Mouse (Mus musculus) CD8-positive naive resting alpha-beta T cell, adult 2 months (primary cell): ENCODE data around the gene Ubap2l.

ENCODE experiments used
- DNase-seq, 2 experiments: peaks; one replicate each; pipeline ENCODE4 v3.0.0; 2022; ENCODE audit warnings: low read depth in 2 of 2, low spot score in 2 of 2

Ubap2l gene

GRCm38 (mm10) chr3:90052351-90053241 is at the start of gene Ubap2l:
Gene Ubap2l, minus strand, starts transcription at chr3:90052628.
- DNase-seq, result peak; percentile 86 to 87

GRCm38 (mm10) chr3:90101673-90102072 is 49.2 kb upstream of the Ubap2l start:
- no peak for DNase-seq

GRCm38 (mm10) chr3:90101010-90101409 is 48.6 kb upstream of the Ubap2l start:
- DNase-seq, result no peak

- DNase-seq, result no peak
Observed at GRCm38 (mm10) chr3:90097928-90098327, 45.5 kb upstream of the Ubap2l start.

GRCm38 (mm10) chr3:90094453-90094852 is 42.0 kb upstream of the Ubap2l start:
- no peak for DNase-seq

- DNase-seq, result no peak
Observed at GRCm38 (mm10) chr3:90090892-90091291, 38.5 kb upstream of the Ubap2l start.

- no peak for DNase-seq
Observed at GRCm38 (mm10) chr3:90088617-90089016, 36.2 kb upstream of the Ubap2l start.

GRCm38 (mm10) chr3:90086068-90086467 is 33.6 kb upstream of the Ubap2l start:
- no peak for DNase-seq

GRCm38 (mm10) chr3:90085281-90085680 is 32.9 kb upstream of the Ubap2l start:
- no peak for DNase-seq

- DNase-seq, result no peak
Observed at GRCm38 (mm10) chr3:90084790-90085189, 32.4 kb upstream of the Ubap2l start.

- no peak for DNase-seq
Observed at GRCm38 (mm10) chr3:90083698-90084324, 31.4 kb upstream of the Ubap2l start.

GRCm38 (mm10) chr3:90083034-90083433 is 30.6 kb upstream of the Ubap2l start:
- DNase-seq, result no peak

GRCm38 (mm10) chr3:90081365-90082240 is 29.2 kb upstream of the Ubap2l start:
- DNase-seq, result no peak

GRCm38 (mm10) chr3:90080498-90080863 is 28.1 kb upstream of the Ubap2l start:
- no peak for DNase-seq

GRCm38 (mm10) chr3:90079763-90080497 is 27.5 kb upstream of the Ubap2l start:
- DNase-seq, result peak; percentile 77 to 81

GRCm38 (mm10) chr3:90079133-90079762 is 26.8 kb upstream of the Ubap2l start:
- peak; percentile 87 for DNase-seq

- DNase-seq, result no peak
Observed at GRCm38 (mm10) chr3:90078224-90078623, 25.8 kb upstream of the Ubap2l start.

GRCm38 (mm10) chr3:90076921-90077716 is 24.7 kb upstream of the Ubap2l start:
- peak; percentile 80 to 85 for DNase-seq

GRCm38 (mm10) chr3:90072294-90072693 is 19.9 kb upstream of the Ubap2l start, which contains the start of gene Tpm3:
Gene Tpm3, plus strand, starts transcription at chr3:90072649.
- no peak for DNase-seq
